Mouse (Mus musculus) right cerebral cortex, postnatal 25 days (tissue): ENCODE results near the gene Dsel.

Experiments
- DNase-seq: peaks from one replicate; pipeline ENCODE4 v3.0.0; 2022

Gene Dsel

GRCm38 (mm10) chr1:111864779-111865165 is at the start of gene Dsel:
TSS of gene Dsel (minus strand) at chr1:111864918.
- peak; percentile 89 for DNase-seq

GRCm38 (mm10) chr1:111911424-111911823 is 46.7 kb upstream of the Dsel start:
- DNase-seq: no peak

GRCm38 (mm10) chr1:111883336-111883735 is 18.6 kb upstream of the Dsel start:
- no peak for DNase-seq

GRCm38 (mm10) chr1:111875784-111876183 is 11.1 kb upstream of the Dsel start:
- no peak for DNase-seq

- no peak for DNase-seq
Observed at GRCm38 (mm10) chr1:111873196-111873595, 8.5 kb upstream of the Dsel start.

- DNase-seq: no peak
Observed at GRCm38 (mm10) chr1:111865467-111865866, 749 bp upstream of the Dsel start.

- peak; percentile 72 for DNase-seq
Observed at GRCm38 (mm10) chr1:111864063-111864778, 497 bp downstream of the Dsel start.

- DNase-seq: no peak
Observed at GRCm38 (mm10) chr1:111857852-111858251, 6.9 kb downstream of the Dsel start.

GRCm38 (mm10) chr1:111852439-111852838 is 12.3 kb downstream of the Dsel start:
- no peak for DNase-seq

GRCm38 (mm10) chr1:111833583-111834225 is 31.0 kb downstream of the Dsel start:
- DNase-seq: no peak
